Mouse (Mus musculus) E14TG2a.4 (cell line): Measurements from ENCODE around the gene Pdgfa.

ENCODE experiments used
- H3K27me3 ChIP-seq: 2 replicates; pipeline ENCODE4 v1.6.1; 2014; ENCODE audit warnings: low read length, control low read depth; ENCODE audit not compliant: insufficient read depth
- H3K36me3 ChIP-seq: 2 replicates; pipeline ENCODE4 v1.6.1; 2014; ENCODE audit warnings: low read length, control low read depth; ENCODE audit not compliant: insufficient read depth
- H3K4me1 ChIP-seq: replicated peaks from 2 replicates; pipeline ENCODE4 v1.6.1; 2014; ENCODE audit warnings: low read depth, low read length, control low read depth
- H3K4me3 ChIP-seq: replicated peaks from 2 replicates; pipeline ENCODE4 v1.5.1; 2014; ENCODE audit warnings: mild to moderate bottlenecking, low read length
- H3K9me3 ChIP-seq: 2 replicates; pipeline ENCODE4 v1.6.1; 2014; ENCODE audit warnings: low read length, control low read depth
- CTCF ChIP-seq: conservative IDR thresholded peaks from 2 replicates; pipeline ENCODE4 v1.5.1; 2014; ENCODE audit warnings: low read length
- NANOG ChIP-seq: IDR thresholded peaks from 2 replicates; pipeline ENCODE4 v1.6.1; 2014; ENCODE audit warnings: borderline replicate concordance, low read length, mixed read lengths
- POU5F1 ChIP-seq: IDR thresholded peaks from 2 replicates; pipeline ENCODE4 v1.6.1; 2014; ENCODE audit warnings: low read length, borderline replicate concordance

Gene Pdgfa

GRCm38 (mm10) chr5:138997171-138997788, at the start of gene Pdgfa:
Pdgfa (minus strand) TSS chr5:138997370.
- TF ChIP-seq POU5F1 (no peak), NANOG (no peak), CTCF (no peak)
- Histone ChIP-seq H3K36me3 (no peaks in the 10 kb centered on the region), H3K9me3 (peaks cover 5% of the 10 kb centered on the region; the same call in 1 of the 2 replicates), H3K4me1 (peaks cover 67% of the 10 kb centered on the region), H3K27me3 (peaks cover 48% of the 10 kb centered on the region), H3K4me3 (peak within 1 kb of the TSS; percentile 90)

- no peaks in the 10 kb centered on the region for H3K36me3 ChIP-seq
- peaks cover 12% of the 10 kb centered on the region; the same call in 1 of the 2 replicates for H3K4me1 ChIP-seq
- no peaks in the 10 kb centered on the region for H3K9me3 ChIP-seq
- TF ChIP-seq NANOG (no peak), CTCF (no peak), POU5F1 (no peak)
- H3K27me3 ChIP-seq = peaks cover 51% of the 10 kb centered on the region
- H3K4me3 ChIP-seq = no peak overlapping the region
Measured at GRCm38 (mm10) chr5:139046636-139047035, 49.5 kb upstream of the Pdgfa start.

GRCm38 (mm10) chr5:139043546-139043945, 46.4 kb upstream of the Pdgfa start:
- Histone ChIP-seq H3K27me3 (peaks cover 28% of the 10 kb centered on the region), H3K36me3 (no peaks in the 10 kb centered on the region), H3K4me1 (peaks cover 21% of the 10 kb centered on the region), H3K4me3 (no peak overlapping the region), H3K9me3 (peaks cover 13% of the 10 kb centered on the region)
- TF ChIP-seq NANOG = no peak
- no peak for TF ChIP-seq CTCF
- no peak for TF ChIP-seq POU5F1

- H3K36me3 ChIP-seq = no peaks in the 10 kb centered on the region
- H3K27me3 ChIP-seq = peaks cover 23% of the 10 kb centered on the region
- no peak for TF ChIP-seq NANOG
- TF ChIP-seq POU5F1 = no peak
- TF ChIP-seq CTCF = no peak
- peaks cover 13% of the 10 kb centered on the region for H3K9me3 ChIP-seq
- H3K4me3 ChIP-seq = no peak overlapping the region
- peaks cover 10% of the 10 kb centered on the region for H3K4me1 ChIP-seq
Measured at GRCm38 (mm10) chr5:139042299-139042698, 45.1 kb upstream of the Pdgfa start.

GRCm38 (mm10) chr5:139035171-139035570, 38.0 kb upstream of the Pdgfa start:
- peaks cover 6% of the 10 kb centered on the region for H3K9me3 ChIP-seq
- no peak overlapping the region for H3K4me3 ChIP-seq
- no peaks in the 10 kb centered on the region for H3K36me3 ChIP-seq
- H3K27me3 ChIP-seq = no peaks in the 10 kb centered on the region
- TF ChIP-seq CTCF = no peak
- no peak for TF ChIP-seq NANOG
- TF ChIP-seq POU5F1 = no peak
- peaks cover 50% of the 10 kb centered on the region for H3K4me1 ChIP-seq

- Histone ChIP-seq H3K9me3 (peaks cover 2% of the 10 kb centered on the region; the same call in 1 of the 2 replicates), H3K4me1 (peaks cover 46% of the 10 kb centered on the region), H3K36me3 (no peaks in the 10 kb centered on the region), H3K27me3 (no peaks in the 10 kb centered on the region), H3K4me3 (no peak overlapping the region)
- TF ChIP-seq NANOG (no peak), POU5F1 (no peak), CTCF (no peak)
Measured at GRCm38 (mm10) chr5:139034746-139035145, 37.6 kb upstream of the Pdgfa start.

- Histone ChIP-seq H3K36me3 (no peaks in the 10 kb centered on the region), H3K9me3 (no peaks in the 10 kb centered on the region), H3K4me1 (peaks cover 39% of the 10 kb centered on the region), H3K4me3 (peak overlapping the region; percentile 27), H3K27me3 (no peaks in the 10 kb centered on the region)
- TF ChIP-seq NANOG (no peak), CTCF (no peak), POU5F1 (no peak)
Measured at GRCm38 (mm10) chr5:139033406-139034317, 36.5 kb upstream of the Pdgfa start.

GRCm38 (mm10) chr5:139027603-139028002, 30.4 kb upstream of the Pdgfa start:
- Histone ChIP-seq H3K4me1 (peaks cover 18% of the 10 kb centered on the region), H3K36me3 (no peaks in the 10 kb centered on the region), H3K9me3 (no peaks in the 10 kb centered on the region), H3K4me3 (peak overlapping the region; percentile 39; the same call in 1 of the 2 replicates), H3K27me3 (peaks cover 3% of the 10 kb centered on the region; the same call in 1 of the 2 replicates)
- no peak for TF ChIP-seq NANOG
- TF ChIP-seq POU5F1 = no peak
- TF ChIP-seq CTCF = no peak
